Mouse (Mus musculus) monocyte, adult 2 months (primary cell): ENCODE results near the gene Eci3.
"Not testable (repeated sequence)": the region's sequence is repeated elsewhere in the genome, so short reads cannot be mapped to it uniquely, and the experiment has no call there.

ENCODE experiments used
- DNase-seq, 2 experiments: peaks; one replicate each; pipeline ENCODE4 v3.0.0; 2022; ENCODE audit warnings: low spot score in 2 of 2, low read depth in 1 of 2

Gene Eci3

DNA sequence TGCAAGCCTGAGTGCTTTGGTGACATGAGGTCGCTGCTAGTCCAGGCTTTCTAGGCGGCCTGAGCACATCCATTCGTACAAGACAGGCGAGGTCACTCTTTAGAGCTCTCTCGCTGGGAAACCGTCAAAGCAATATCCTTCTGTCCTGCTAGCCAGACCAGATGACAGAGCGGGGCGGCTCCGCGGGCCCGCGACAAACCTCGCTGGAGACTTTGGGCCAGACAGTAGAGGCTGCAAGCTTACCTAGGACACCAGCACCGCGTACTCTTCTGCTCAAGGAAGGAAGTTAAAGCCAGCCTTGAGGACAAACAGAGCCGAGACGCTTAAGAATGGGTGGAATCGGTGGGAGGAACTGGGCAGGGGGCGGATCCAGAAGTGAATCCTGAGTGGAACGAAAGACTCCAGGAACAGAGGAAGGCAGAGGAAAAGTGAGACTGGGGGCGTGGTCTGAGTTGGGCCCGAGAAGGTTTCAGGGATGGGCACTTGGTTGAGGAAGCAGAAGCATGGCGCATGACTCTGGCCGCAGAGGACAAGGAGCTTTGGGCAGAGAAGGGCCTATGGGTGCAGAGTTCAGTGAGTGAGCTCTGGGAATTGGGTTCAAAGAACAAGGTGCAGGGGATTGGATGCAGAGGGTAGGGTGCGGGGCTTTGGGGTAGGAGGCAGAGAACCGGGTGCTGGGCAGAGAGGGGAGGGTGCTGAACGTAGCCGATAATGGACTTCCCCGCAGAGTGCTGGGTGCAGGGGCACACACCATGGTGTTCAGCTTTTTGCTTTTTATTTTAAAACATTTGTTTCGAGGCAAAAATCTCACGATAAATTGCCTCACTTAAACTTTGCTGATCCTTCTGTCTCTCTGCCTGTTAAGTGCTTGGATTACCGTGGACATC, at the start of gene Eci3:
Eci3 (minus strand) TSS at position 300 of the 887 bp plus-strand sequence.
- peak in 1 of 2 experiments; percentile 6 for DNase-seq

DNA sequence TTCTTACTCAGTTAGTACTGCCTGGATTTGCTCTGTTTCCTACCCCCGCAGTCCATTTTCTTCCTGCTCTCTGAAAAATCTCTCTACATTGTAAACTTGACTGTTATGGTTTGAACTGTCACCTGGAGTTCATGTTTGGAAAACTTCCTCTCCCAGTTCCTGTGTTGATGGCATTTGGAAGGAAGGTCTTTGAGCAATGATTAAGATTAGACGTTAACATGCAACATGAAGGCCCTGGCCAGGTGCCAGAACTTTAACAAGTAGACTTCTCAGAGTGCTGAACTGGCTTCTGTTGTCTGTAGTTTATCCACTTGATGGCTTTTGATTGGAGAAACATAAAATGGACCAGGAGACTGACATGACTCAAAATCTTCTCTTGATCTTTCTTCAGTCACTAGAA, 32.3 kb upstream of the Eci3 start:
- DNase-seq: no peak

DNA sequence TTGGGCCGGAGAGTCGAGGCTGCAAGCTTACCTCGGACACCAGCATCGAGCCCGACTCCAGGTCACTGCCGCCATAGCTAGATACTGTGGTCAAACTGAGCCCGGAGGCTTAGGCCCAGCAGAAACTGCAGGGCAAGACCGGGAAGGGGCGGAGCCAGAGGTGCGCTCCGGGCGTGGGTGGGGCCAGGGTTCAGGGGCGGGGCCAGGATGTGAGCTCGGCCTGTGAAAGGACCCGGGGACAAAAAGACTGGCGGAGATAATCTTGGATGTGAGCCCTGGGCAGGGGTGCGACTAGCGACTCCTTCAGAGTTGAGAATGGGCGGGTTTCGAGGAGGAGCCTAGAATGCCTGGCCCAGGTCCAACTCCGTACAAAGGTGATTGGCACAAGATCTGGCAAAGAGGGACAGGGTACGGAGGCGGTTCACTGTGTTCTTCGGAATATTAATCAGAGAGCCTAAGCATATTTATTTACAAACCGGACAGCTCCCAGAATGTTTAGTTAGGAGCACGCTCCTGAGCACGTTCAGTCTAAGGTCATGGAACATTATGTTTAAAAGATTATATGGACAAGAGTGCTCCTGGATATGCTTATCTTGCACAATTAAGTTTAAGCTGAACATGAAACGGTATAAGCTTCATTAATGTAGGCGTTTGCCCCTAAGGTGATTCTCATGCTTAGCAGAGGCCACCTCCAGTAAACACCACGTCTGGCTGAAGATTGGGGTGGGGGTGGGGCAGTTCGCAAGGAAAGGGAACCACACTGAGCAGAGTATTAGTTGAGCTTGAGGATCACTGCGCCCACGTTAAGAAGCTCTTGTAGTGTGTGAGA, 30.6 kb upstream of the Eci3 start:
- peak; percentile 48 to 73 for DNase-seq

DNA sequence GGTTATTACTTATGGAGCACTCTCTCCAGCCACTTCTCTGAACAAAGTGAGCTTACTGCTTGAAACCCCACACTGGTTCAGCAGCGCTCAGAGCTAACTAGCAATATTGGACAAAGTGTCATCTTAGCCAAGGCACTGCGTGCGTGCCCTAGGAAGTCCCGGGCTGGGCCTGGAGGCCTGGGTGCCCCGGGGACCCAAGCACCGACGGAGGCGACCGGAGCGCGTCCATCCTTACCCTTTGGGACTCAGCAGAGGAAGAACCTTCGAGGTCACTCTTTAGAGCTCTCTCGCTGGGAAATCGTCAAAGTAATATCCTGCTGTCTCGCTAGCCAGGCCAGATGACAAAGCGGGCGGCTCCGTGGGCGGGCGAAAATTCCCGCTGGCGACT, 30.0 kb upstream of the Eci3 start:
- no peak for DNase-seq

DNA sequence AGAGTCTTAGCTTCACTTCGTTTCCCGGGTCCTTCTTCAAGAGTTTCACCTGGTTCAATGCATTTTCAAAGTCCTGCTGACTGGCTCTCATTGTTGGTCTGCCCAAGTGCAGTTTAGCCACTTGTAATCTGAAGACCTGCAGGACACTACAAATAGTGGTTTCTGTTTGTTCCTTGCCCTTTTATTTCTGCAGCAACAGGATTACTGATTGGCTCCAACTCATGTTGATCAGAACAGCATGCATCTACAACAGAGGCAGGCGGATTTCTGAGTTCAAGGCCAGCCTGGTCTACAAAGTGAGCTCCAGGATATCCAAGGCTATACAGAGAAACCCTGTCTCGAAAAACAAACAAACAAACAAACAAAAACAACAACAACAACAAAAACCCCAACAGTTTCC, 29.5 kb upstream of the Eci3 start:
- no peak for DNase-seq

DNA sequence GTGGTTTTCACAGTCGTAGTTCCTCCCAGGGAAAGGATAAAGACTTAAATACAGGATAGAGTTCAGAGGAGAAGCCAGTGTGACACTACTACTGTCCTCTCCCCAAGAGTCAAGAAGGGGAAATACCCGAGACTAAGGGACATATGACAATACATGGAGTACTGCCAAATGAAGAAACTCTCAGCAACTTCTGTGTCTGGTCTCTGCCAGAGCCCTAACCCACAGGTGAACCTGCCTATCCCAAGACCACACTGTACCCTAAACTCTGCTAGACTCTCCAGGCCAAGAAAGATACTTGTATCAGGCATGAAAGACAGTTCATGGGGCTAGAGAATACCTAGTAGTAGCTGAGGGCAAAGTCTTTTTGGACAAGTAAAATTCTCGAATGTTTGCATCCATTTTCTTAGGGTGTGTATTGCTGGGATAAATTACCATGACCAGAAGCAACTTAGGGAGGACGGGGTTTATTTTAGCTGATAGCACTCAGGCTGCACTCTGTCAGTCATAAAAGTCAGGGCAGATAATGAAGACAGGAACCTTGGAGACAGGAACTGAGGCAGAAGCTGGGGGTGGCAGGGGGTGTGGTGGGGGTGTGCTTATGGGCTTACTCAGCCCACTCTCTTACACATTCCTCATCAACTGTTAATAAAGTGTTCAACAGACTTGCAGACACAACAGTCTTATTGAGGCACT, 28.1 kb upstream of the Eci3 start:
- DNase-seq: no peak

DNA sequence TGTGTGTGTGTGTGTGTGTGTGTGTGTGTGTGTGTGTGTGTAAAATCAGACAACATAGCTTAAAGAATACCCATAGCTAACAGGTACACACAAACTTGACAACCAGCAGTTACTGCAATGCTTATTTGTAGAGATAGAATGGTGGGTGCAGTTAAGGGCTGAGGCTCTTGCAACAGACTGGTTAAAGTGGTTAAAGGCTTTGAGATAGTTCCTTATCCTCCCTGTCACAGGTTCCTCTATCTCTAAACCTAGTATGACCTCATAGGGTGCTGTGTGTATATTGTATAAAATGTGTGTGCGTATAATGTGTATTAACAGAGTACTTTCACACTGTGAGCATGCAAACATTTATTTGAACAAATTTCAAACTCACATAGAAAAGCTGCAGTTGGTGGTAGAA, 19.9 kb upstream of the Eci3 start:
- DNase-seq: not testable (repeated sequence)

DNA sequence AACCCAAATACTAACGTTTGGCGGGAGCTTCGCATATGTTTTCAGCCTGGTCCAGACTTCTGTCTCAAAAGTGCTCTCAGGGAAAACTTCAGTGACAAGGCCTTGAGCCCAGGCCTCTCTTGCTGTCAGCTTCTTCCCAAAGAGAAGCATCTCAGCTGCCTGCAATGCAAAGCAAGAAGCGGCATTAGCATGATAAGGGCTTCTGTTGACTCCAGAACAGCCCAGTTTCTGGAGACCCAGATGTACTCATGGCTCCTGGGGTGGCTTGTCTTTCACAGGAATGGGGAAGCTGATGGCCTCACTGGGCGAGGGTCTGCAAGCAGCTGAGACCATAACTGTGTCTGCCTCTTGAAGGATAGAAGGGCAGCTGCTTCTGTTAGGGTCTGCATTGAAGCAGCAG, 15.0 kb upstream of the Eci3 start:
- not testable (repeated sequence) for DNase-seq

DNA sequence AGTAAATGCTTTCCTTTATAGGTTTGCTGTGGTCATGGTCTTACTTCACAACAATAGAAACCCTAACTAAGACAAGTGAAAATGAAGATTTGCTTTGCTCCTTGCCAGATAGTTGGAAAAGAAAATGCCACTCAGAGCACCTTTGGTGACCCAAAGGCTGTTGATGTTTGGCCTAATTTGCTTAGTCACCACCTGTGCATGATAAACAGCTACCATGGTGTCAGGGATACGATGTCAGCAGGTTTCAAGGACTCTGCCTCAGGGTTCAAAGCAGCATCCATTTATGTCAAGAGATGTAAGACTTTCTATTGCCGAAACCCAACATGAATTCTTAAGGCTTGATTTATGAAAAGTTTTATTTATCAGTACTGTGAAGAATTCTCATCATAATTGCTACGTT, 13.8 kb upstream of the Eci3 start:
- DNase-seq: no peak

DNA sequence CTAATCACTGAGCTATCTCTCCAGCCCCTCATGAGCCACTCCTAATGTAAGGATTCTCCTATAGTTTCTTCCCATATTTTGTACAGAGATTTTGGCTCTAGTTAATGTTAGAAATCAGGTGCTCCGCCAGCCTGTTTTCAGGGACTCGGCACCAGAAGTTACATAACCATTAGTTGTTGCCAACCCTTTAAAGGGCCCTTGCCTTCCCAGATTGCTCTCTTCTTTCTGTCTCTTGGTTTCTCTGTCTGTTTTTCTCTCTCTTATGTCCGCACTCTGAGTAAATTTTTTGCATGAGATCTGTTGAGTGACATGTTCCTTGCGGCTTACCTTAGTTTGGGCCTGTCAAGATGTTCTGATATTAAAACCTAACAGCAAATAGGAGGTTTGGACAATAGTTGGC, 12.5 kb upstream of the Eci3 start:
- DNase-seq: no peak

DNA sequence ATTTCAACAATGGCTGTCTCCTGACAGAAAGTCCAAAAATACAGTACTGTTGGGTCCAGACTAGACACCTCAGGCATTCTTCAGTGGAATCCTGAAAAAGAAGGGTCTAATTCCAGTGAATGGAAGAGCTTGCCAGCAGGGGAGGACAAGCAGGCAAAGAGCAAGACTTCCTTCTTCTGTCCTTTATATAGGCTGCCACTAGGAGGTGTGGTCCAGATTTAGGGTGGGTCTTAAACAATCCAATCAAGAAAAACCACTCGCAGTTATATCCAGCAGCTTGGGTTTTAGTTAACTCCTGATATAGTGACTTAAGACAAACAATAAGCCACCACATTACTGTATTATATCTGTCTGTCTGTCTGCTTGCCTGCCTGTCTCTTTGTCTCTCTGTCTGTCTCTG, 10.2 kb upstream of the Eci3 start:
- no peak for DNase-seq

DNA sequence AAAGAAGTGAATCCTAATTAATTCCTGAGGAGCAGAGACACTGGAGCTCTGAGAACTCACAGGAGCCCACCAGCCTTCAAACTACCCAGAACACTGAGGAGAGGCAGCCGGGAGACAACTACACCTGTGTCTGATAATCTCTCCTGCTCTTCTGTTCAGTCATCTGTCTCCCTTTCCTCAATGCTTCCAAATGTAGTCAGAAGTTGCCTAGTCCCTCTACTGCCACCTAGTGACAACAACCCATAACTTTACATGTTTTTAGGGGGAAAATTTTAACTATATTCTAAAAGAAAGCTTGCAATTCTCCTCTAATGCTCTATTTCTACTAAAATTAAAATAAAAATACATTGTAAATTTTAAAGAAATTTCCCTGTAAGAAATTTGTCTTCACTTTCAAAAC, 9.5 kb upstream of the Eci3 start:
- no peak for DNase-seq

DNA sequence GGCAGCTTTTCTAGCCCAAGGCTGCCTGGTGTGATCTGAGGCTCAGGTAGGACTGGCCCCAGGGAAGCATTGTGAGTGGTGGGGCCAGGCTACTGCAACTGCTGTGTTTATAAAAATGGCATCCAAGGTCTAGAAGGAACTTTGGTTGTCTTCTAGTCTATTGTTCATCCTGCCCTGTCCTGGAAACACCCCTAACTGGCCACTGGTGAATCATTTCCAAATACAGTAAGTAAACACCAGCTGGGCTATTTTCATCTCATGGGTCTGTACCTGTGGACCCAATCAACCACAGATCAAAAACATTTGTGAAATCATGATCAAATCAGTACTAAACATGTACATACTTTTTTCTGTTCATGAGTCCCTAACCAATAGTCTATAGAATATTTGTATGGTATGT, 8.8 kb upstream of the Eci3 start:
- not testable (repeated sequence) for DNase-seq

DNA sequence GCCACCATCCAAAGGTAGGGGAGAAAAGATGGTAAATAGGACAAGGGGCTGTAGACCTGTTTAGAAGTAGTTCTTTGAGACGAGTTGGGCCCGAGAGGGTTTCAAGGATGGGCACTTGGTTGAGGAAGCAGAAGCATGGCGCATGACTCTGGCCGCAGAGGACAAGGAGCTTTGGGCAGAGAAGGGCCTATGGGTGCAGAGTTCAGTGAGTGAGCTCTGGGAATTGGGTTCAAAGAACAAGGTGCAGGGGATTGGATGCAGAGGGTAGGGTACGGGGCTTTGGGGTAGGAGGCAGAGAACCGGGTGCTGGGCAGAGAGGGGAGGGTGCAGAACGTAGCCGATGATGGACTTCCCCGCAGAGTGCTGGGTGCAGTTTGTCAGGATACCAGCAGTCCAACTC, 2.0 kb upstream of the Eci3 start:
- DNase-seq: not testable (repeated sequence)

DNA sequence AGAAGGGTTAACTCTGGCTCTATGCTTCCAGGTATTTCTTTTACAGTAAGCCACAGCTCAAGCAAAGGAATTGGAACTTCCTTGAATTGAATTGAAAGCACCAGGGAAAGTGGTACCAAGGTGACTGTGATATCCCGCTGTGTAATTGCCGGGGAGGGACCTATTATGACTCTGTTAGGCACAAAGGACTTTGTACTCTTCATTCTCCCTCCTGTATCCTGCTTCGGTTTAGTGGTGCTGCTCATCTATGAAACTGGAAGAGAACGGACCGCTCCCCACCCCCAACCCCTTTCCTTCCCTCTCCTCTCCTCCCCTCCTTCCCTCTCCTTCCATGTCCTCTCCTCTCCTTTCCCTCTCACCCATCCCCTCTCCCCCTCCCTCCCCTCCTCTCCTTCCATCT, 1.3 kb upstream of the Eci3 start:
- no peak for DNase-seq

DNA sequence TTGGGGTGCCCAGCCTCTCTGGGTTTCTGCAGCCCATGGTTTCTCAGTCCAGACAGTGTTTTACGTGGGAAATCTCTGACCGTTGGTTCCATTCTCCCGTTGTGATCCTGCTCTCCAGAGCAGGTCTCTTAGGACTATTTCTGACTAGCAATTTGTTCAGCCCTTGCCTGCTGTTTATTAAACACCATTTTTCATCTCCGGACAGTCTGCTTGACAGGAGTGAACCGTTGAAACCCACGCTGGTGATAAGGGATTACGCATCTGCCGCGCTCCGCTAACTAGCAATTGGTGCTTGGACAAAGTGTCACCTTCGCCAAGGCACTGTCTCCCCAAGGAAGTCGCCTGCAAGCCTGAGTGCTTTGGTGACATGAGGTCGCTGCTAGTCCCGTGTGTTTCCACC, 809 bp upstream of the Eci3 start:
- no peak for DNase-seq

DNA sequence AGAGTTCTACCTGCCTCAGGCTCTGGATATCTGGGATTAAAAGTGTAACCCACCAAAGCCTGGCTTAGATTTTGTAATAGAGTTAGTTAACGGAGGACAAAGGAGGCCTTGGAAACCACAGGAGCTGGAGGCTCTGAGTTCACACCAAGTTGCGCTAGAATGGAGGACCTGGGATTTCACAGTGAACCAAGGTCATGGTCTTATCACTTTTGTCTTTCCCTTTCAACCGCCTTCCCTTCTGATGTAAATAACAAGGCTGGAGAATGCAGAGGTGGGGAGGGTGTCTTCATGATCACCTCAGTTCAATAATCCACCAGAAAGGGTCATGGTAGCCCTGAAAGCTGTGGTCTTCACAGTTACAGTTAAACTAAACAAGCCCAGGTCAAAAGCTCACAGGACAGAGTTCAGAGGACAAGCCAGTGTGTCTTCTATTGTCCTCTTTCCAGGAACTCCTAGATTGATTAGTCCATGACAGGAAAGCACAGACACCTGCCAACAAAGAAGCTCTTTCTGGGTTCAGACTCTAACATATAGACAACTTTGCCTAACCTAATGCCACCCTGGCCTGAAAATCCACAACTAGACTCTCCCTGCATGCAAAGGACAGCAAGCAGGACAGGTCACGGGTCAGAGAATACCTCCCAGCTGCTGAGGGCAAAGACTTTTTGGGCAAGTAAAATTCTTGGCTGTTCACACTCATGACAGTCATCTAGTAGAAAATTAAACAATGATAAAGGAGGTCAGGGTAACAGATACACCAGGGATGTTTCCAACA, 2.4 kb downstream of the Eci3 start:
- no peak for DNase-seq

DNA sequence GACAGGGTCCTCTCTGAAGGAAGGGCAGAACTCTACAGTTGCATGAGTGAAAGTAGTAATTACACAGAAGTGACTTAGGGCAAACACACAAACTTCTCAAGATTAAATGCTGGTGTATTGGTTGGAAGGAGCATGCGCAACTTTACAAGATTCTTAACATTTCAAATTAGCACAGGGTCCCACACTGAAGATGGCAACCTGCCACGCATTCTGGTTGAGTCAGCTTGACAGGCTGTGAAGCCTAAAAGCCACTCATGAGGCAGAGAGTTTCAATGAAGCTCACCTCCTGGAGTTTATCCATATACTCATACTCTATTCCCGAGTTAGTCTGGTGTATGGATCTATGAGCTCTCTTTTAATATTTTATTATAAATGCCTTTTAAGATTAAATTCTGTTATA, 5.5 kb downstream of the Eci3 start:
- not testable (repeated sequence) for DNase-seq

DNA sequence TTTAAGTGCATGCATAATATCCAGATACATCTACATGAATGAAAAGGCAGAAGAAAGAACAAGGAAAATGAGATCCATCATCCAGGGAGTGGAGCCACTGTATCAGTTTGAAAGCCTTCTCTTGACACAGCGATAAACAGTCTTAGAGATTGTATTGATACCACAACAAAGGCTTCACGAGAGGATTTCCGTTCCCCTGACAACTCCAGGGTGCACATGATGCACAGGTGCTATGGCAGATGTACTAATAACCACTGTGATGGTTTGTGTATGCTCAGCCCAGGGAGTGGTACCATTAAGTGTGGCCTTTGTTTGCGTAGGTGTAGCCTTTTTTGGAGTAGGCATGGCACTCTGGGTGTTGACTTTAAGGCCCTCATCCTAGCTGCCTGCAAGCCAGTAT, 6.7 kb downstream of the Eci3 start:
- no peak for DNase-seq

DNA sequence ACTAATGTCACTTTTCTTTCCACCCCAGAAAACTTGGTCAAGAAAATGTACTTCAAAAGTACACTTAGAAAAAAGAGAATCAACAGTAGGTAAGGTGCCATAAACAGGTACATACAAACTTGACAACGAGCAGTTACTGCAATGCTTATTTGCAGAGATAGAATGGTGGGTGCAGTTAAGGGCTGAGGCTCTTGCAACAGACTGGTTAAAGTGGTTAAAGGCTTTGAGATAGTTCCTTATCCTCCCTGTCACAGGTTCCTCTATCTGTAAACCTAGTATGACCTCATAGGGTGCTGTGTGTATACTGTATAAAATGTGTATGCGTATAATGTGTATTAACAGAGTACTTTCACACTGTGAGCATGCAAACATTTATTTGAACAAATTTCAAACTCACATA, 12.2 kb downstream of the Eci3 start:
- DNase-seq: not testable (repeated sequence)

DNA sequence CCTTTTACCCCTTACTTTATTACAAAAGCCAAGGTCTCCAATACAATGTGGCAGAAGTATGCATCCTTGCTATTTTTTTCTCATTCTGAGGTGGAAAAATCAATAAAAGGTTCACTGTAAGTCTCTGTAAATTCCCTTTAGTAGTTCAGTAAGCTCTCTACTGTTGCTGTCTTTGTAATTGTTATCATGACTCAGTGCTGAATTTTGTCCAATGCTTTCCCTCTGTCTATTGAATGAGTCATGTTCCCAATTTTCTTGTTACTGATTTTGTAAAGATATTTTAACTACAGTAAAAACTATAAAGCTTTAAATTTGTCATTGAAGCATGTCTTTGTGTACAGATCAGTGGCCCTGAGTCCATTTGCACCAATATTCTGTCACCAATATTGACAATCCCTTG, 21.2 kb downstream of the Eci3 start:
- no peak for DNase-seq
